Mouse (Mus musculus): ENCODE measurements around the gene Zfp13. TPM values are rescaled to one million over a fixed set of nuclear protein-coding genes. Genes with fewer than 3 reads are reported as not detected.

The Zfp13 gene
- total RNA-seq, 2 experiments from 2014 or later = 2.4 to 4.1 TPM

DNA sequence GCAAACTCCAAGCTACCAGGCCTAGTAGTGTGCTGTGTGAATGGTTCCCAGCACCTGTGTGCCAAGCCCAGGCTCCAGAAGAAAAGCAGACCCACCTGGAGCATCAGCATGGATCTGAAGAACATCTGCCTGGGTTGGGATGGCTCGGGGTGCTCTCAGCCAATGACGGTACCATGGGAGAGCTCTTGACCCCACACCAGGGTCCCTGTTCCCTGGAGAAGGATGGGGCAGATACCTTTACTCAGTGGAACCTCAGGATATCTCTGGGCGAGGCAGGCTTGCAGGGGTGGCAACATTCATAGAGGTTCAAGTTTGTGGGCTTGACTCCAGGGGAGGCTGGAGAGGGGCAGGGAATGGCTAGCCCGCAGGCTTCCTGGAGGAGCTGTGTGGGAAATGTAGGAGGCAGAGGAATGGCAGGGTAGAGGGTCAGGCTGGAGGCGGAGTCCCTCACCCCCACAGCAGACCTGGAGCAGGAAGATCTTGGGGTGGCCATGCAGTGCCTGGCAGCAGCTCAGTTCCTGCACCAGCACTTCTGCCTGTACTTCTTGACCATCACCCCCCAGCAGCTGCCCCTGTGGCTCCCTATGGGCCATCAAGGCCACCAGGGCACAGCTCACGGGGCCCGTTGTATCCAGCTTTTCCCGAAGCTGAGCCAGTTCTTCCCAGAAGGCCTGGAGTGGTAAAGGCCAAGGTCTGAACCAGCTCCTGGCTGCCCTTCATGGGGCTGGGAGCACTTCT lies 46.2 kb downstream of the Zfp13 start:
- intact Hi-C loops (cut with DNase I) = no loop called here
- DNase-seq = no peak

GRCm38 (mm10) chr17:23551963-23552362 lies 47.3 kb downstream of the Zfp13 start:
- DNase-seq = no peak
- intact Hi-C loops (cut with DNase I) = no loop called here

DNA sequence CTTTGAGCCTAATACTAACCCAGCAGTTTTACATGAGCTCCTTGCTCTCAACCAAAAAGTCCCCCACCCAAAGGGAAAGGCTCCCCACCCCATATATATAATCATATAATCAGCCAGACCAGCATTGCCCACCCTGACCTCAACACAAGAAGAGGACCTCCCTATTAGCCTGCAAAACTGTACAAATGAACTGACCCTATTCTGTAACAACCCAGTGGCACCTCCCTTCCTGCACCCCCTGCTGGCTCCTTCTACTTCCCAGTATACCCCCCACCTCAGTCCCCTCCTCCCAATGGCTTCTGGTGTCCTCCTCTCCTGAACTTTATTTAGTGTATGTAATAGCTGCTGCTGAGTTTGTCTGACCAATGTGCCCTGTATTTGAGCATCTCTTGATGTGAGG lies 47.9 kb downstream of the Zfp13 start:
- intact Hi-C loops (cut with DNase I) = no loop called here
- no peak for DNase-seq

DNA sequence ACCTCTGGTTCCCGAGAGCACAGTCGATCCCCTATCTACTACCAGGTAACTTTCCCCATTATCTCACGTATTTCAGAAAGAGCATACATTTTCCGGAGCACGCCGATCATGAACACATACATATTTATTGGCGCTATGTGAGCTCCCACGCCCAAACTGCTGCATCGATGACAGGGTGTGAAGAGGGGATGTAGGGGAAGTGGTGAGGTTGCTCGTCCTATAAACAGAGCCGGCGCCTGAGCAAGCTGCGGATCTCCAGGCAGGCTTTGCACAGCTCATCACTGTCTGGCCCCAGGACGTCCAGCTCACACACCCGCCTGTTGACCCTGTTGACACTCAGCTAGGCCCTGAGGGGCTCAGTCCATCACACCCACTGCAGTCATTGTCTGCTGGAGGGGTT lies 48.4 kb downstream of the Zfp13 start:
- intact Hi-C loops (cut with DNase I) = no loop called here

GRCm38 (mm10) chr17:23550188-23550791 lies 49.0 kb downstream of the Zfp13 start:
- peak; percentile 97 to 99 for DNase-seq
- intact Hi-C loops (cut with DNase I) = no loop called here

More for the DNA sequence above, 48.4 kb downstream of the Zfp13 start:
- DNase-seq = no peak

DNA sequence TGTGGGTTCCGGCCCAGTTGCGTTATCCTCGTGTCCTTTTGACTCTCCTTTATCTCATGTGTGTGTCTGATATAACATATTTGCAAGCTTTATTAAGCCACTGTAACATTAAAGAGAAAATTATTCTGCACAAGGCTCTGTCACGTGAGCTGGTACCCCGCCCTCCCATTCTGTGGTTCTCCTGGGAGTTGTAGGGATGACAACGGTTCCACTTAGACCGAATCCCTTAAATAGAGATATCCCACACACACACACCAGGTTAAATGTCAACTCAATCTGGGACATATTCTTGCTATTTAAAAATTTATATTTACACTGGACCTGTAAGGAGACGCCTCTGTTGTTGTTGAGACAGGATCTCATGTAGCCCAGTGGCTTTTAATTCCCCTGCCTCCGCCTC lies 49.8 kb downstream of the Zfp13 start:
- intact Hi-C loops (cut with DNase I) = loop anchor here (5.0 kb wide), 2 partner anchors 357 to 823 kb away; partner anchors contain the start of gene Zfp40
- no peak for DNase-seq

DNA sequence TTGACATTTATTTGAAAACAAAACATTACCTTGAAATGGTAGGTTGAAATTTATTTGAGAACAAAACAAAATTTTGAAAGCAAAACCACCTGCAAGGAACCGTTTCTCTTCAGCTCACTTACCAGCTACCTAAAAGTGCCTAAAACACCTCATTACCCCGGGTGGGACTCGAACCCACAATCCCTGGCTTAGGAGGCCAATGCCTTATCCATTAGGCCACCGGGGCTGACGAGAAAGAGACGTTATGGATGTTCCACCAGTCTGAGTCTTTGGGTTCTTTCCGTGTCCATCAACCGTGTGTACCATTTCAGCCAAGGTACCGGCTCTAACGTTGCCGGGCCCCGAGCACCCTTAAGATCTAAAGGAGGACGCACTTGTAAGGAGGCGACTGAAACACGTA lies 50.7 kb downstream of the Zfp13 start:
- intact Hi-C loops (cut with DNase I) = loop anchor here (5.0 kb wide), 2 partner anchors 356 to 824 kb away; partner anchors contain the start of gene Zfp40
- DNase-seq = peak; percentile 88 to 94

GRCm38 (mm10) chr17:23547681-23548443 lies 51.4 kb downstream of the Zfp13 start:
- DNase-seq = no peak
- intact Hi-C loops (cut with DNase I) = loop anchor here (2.0 to 5.0 kb wide), 3 partner anchors 17 to 824 kb away; partner anchors contain the start of genes Zfp213 and Zfp40

- intact Hi-C loops (cut with DNase I) = loop anchor here (2.0 to 5.0 kb wide), 3 partner anchors 18 to 825 kb away; partner anchors contain the start of genes Zfp213 and Zfp40
- DNase-seq = peak; percentile 92 to 93
These were observed 52.4 kb downstream of the Zfp13 start for GRCm38 (mm10) chr17:23546702-23547505.

DNA sequence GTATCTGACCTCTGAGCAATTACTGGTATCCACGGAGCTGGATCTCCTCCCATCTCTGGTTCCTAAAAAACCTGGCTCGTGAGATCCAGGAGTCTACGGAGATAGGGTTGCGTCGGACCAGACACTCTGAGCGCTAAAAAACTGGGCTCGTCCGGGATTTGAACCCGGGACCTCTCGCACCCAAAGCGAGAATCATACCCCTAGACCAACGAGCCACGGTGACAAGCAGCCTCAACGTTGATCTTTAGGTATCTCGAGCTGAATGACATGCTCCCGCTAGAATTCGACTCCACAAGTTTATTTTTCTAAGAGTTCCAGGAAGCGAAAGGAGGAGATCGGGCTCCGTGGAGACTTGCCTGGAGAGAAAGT lies 53.0 kb downstream of the Zfp13 start:
- peak in 1 of 2 experiments; percentile 90 for DNase-seq
- intact Hi-C loops (cut with DNase I) = loop anchor here (2.0 to 5.0 kb wide), 3 partner anchors 18 to 826 kb away; partner anchors contain the start of genes Zfp213 and Zfp40

DNA sequence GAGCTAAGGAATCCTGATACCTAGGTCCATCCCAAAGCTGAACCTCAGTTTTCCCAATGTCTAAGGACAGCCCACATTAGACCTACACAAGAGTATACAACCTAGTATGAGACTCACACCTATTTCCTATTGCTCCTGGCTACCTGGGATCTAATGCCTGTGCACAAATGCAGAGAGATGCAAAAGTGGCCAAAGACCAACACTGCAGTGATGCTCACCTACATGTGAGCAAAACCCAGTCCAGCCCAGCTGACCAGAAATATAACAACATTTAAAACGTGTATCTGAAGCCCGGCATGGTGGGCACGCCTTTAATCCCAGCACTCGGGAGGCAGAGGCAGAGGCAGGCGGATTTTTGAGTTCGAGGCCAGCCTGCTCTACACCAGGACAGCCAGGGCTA lies 53.4 kb downstream of the Zfp13 start:
- DNase-seq = no peak
- intact Hi-C loops (cut with DNase I) = loop anchor here (2.0 to 5.0 kb wide), 3 partner anchors 19 to 826 kb away; partner anchors contain the start of genes Zfp213 and Zfp40

- DNase-seq = no peak
- intact Hi-C loops (cut with DNase I) = loop anchor here (5.0 kb wide), 2 partner anchors 352 to 828 kb away; partner anchors contain the start of gene Zfp40
These were observed 54.5 kb downstream of the Zfp13 start for GRCm38 (mm10) chr17:23544766-23545165.

GRCm38 (mm10) chr17:23543983-23544382 lies 55.3 kb downstream of the Zfp13 start:
- DNase-seq = no peak
- intact Hi-C loops (cut with DNase I) = no loop called here

DNA sequence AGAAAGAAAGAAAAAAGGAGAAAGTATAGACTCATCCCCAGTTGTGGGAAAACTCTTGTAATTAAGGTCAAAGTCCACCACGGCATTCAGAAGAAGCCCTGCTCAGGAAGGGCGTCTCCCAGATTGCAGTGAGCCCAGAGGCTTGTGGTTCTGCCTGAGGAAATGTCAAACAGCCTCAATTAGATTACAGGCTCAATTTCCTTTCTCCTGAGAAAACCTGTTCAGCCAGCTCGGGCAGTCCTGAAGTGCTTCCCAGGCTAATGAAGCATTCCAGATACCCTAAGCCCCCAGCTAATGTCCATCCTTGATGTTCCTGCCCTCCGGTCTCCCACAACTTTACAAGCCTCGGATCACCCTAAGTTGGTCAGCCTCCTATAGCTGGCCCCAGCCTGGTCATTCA lies 56.0 kb downstream of the Zfp13 start:
- no peak for DNase-seq
- intact Hi-C loops (cut with DNase I) = no loop called here

DNA sequence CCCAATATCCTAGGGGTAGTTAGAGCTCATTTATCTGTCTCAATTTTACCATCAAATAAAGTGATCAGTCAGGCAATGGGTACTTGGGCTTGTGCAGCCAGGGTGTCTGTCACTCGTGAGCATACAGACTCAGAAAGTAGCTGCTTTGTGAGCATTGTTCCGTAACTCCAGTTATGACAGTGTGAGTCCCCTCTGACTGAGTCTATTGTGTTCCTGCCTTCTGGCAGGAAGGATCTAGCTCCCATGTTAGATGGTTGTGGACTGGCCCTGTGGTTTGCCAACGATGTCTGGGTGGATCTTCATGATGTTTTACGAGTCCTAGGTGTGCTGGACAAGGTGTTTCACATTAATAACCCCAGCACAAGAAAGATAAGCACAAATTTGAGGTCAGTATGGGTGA lies 56.5 kb downstream of the Zfp13 start:
- DNase-seq = no peak

GRCm38 (mm10) chr17:23542004-23542720 lies 57.1 kb downstream of the Zfp13 start:
- intact Hi-C loops (cut with DNase I) = no loop called here

More for the DNA sequence above, 56.5 kb downstream of the Zfp13 start:
- intact Hi-C loops (cut with DNase I) = no loop called here

DNA sequence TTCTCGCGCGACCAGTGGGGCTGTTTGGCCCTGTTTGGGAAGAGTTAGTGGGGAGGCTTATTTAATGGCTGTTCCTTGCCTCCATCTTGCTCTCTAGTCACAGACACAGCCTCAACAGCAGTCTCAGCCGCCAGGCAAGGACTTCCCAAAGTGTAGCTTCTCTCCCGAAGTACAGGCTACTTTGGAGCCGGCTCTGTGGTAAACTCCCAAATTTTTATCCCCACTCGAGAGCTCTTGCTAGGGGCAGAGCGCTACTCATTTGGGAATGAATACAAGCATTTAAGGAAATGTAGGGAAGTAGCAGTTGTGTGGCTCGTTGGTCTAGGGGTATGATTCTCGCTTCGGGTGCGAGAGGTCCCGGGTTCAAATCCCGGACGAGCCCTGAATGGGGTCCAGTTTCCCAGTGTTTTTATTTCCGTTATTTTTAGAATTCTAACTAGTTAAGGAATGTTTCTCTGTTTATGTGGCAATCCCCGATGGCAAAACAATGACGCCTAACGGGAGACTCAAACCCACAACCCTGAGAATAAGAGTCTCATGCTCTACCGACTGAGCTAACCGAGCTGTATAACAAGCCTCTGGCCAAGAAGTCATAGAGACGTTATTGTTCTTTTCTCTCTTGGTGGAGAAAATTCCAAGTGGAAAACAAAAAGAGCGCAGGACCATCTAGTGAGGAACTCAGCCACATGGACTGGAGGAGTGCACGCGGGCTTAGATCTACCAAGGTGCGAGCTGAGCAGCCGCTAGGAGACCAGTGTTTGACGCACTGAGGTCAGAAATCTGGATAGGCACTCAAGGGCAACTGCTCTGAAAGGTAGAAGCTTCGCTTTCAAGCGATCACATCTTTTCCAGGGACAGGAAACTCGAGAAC lies 58.4 kb downstream of the Zfp13 start:
- peak in 1 of 2 experiments; percentile 1 for DNase-seq
- intact Hi-C loops (cut with DNase I) = no loop called here

More at GRCm38 (mm10) chr17:23542004-23542720, 57.1 kb downstream of the Zfp13 start:
- DNase-seq = no peak

GRCm38 (mm10) chr17:23540106-23540505 lies 59.2 kb downstream of the Zfp13 start:
- intact Hi-C loops (cut with DNase I) = no loop called here
- no peak for DNase-seq

All from heart, postnatal 36 days (tissue).